Mouse (Mus musculus) frontal cortex, postnatal 25 days (tissue): ENCODE measurements at regions not wholly inside any gene's neighbourhood (a gene's known extent, or its start where the extent isn't known, plus 50 kb on each side); places are given as distances from the start of the nearest gene placed in this dataset.

ENCODE experiments used
- DNase-seq, 2 experiments: peaks; one replicate each; pipeline ENCODE4 v3.0.0; 2022; ENCODE audit warnings: low spot score in 2 of 2

- DNase-seq = no peak
These were observed 81.0 kb downstream of the Maf start for GRCm38 (mm10) chr8:115626396-115627136.

GRCm38 (mm10) chr8:115625072-115625471 lies 82.5 kb downstream of the Maf start:
- DNase-seq = no peak

- DNase-seq = no peak
These were observed 89.4 kb downstream of the Maf start for GRCm38 (mm10) chr8:115618049-115618760.

DNA sequence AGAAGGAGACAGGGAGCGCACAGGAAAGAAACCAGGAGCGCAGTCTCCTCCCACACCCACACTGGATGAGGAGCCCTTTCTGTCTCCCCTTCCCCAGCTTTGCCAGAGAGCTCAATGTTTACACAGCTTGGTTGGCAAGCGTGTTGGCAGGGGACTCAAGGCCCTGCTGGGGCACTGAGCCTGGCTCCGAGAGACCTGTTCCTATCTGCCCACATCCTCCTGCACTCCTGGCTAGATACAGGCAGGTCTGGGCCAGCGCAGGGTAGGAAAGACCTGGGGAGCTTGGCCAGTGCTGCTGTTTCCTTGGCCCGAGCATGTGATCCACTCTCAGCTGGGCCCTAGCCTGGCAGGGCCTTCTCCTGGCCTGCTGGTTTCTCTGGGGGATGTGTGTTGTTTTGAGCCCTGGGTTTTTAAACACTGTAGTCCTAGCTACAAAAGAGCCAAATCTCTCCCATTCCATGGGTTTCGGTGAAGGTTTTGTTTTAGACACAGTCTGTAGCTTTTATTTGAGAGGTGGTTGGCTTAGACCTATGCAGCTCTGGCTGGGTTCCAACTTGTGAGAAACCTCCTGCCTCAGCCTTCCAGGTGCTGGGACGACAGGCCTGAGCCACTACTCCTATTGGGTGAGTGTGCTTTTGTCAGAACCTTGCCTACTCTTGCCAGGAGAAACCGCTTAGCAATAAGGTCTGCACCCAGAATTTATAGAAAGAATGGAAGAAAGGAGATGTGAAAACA lies 90.6 kb downstream of the Maf start:
- DNase-seq = no peak

DNA sequence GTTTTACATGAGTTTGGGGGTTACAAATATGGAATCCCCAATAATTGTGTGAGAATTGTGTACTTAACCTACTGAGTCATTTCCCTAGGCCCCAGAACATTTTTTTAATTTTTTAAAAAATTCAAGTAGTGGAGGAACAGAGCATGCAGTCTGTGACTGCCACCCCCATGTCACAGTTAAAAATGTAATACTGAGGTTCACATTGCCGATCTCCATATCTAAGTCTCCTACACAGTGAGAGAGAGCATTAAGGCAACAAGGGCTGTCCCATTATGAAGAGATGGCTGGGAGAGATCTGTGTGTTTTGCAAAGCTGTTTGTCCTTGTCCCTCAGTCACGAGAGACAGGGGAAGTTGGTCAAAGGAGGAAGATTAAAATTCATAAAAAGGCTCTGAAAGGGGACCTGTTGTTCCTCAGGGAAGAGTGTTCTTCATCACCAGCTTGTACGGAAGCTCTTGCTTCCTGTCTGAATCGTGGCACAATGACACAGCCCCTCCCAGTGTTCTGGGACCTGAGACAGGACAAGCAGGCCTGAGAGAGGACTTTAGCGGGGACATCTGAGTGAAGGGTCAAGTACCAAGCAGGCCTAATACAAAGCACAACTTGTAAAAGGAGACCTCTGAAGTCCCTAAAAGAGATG lies 93.5 kb downstream of the Maf start:
- no peak for DNase-seq

GRCm38 (mm10) chr8:115612119-115612518 lies 95.5 kb downstream of the Maf start:
- no peak for DNase-seq

- no peak for DNase-seq
These were observed 107.8 kb downstream of the Maf start for GRCm38 (mm10) chr8:115599771-115600170.

DNA sequence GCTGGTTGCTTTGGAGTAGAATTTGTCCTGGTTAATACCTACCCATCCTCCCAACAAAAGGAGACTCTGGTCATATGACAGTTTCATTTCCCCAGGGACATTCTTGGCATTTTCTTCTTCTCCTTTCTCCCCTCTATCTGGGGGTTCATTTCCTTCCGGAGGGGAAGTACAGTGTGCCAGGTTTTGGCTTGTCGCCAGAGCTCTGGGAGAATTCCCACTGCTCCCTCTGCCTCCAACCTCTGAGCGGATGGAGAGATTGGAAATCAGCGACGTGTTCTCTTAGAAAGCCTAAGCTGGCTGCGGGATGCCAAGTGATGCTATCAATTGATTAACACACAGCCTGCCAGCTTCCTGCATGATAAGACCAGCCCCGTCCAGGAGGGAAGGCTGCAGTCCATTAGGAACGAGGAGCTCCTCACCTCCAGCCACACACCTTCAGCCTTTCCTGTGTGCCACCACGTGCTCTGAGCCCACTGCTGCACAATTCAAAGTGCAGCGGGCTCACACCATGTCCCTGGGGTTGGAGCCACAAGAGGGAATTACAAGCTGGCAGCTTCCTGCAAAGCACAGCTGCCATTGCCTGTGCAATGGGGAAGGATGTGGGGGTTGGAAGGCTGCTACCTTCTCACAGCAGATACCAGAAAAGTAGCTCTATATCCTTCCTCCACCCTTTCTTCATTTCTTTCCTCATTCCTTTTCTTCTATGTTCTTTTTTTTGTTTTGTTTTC lies 110.2 kb downstream of the Maf start:
- DNase-seq = peak in 1 of 2 experiments; percentile 7

DNA sequence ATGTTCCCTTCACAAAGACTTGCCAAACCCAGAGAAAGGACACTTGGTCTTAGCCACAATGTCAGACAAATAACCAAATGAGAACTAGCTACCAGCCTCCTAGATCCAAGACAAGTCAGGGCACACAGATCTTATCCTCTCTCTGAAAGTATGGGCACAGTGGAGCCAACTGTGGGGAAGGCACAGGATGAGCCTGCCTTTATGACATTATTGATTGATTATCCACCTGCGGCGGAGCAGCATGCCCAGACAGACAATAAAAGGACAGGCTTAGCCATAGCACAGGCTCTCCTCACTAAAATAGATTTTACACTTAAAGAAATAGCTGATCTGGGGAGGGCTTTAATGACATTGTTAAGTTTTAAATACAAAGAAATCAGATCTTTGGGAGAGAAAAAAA lies 117.9 kb downstream of the Maf start:
- no peak for DNase-seq

DNA sequence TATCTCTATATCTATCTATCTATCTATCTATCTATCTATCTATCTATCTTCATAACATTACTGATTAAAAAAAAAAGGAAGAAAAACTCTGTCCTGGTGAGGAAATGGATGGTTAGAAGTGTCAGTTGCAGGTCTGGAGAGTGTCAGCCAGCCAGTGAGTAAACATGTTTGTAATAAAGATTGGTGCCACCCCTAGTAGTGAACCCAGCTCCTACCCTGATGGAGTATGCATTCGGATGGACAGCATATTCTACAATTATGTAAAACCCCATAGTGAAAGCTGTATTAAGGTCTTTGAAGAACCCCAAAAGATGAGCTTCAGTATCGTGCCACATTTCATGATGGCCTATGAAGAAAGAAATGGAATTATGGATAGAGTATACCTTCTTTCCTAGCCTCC lies 118.5 kb downstream of the Maf start:
- no peak for DNase-seq

DNA sequence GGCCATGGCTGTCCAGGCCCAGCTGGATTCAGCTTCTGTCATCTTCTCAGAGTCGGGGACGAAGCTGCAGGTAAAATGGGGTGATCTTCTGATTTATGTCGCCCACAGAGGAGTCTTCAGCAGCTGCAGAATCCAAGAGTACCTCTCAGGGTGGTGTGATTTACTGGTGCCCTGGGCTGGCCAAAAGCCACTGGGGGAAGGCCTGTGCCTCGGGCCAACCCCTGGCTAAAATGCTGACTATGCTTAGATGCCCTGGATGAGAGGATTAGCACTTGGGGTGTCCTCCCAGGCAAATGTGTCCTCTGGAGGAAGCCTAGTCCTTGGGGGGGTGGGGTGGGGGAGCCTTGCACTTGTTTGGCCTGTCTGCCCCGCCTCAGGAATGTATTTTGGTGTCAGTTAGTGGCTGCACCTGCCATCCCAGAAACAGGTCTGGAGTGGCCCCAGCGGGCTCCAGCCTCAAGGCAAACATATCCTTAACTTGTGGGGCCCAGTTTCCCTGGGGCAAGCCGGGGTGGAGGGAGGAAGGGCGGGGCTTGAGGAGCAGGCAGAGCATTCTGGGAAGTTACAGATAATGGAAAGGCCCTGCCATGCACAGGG lies 123.2 kb downstream of the Maf start:
- DNase-seq = no peak

DNA sequence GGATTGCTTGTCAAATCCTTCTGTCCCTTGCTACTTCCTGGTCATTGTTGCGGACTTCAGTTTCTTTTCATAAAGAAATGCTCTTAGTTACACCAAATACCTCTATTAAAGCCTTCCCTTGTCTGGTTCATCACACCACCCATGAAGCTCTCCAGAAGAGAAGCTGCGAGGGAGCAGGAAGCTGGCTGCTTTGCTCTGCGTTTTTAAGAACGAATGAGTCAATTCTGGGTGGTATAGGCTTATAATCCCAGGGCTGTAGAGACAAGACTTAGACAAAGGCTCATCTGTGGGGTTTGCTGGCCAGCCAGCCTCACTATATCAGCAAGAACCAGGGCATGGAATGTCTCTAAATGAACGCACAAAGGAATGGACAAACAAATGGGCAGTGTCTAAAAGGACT lies 124.4 kb downstream of the Maf start:
- no peak for DNase-seq

- DNase-seq = no peak
These were observed 125.6 kb downstream of the Maf start for GRCm38 (mm10) chr8:115581940-115582517.

GRCm38 (mm10) chr8:115568394-115568793 lies 139.2 kb downstream of the Maf start:
- DNase-seq = no peak

DNA sequence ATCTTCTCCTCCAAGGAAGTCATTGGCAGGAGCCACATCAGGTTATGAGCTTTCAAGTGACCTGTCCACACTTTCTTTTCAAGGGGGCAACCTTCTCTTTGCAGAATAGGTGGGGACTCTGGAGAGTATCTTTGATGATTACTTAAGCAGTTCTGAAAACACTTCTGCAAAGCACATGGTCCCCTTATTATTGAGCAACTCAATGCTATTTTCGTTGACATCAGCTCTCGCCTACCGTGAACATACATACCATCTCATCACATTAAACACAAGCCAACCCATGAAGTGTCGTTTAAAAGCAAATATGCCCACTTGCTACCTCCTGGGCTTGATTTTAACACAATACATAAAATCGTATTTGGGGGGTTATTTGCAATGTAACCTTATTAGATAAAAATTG lies 141.8 kb downstream of the Maf start:
- DNase-seq = no peak

DNA sequence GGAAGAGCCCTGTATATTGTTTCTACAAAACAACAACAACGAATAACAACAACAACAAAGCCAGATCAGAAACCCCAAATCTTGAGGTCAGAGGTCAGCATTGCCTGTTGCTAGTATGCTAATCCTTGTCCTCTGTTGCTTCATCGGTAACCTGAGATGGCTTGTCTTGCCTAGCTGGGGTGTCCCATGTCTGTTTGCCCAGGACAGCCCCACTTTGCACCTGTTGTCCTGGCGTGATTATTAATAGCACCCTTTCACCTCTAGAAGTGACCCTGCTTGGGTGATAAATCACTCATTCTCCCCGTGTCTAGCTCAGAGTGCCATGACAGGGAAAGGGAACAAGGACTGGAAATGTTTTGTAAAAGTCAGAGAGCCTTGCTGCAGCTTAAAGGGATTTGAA lies 145.2 kb downstream of the Maf start:
- no peak for DNase-seq

GRCm38 (mm10) chr8:115560985-115561916 lies 146.3 kb downstream of the Maf start:
- DNase-seq = no peak

GRCm38 (mm10) chr8:115555452-115555851 lies 152.1 kb downstream of the Maf start:
- DNase-seq = no peak

DNA sequence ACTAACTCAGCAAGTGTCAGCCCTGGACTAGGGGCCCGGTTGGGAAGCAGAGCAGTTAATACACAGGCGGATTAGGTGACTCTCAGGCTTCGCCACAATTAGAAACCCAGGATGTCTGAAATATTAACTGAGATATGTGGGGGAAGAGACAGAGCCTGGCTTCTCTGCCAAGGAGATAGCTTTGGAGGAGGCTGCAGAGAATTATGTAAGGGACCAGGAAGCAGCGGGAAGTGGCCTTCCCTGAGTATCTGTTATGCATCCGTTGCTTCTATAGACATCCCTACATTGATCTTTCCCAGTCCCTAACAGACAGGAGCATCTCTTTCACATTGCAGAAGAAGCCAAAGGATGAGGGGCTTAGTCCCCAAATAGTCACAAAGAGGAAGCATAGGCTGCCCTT lies 153.4 kb downstream of the Maf start:
- DNase-seq = no peak

DNA sequence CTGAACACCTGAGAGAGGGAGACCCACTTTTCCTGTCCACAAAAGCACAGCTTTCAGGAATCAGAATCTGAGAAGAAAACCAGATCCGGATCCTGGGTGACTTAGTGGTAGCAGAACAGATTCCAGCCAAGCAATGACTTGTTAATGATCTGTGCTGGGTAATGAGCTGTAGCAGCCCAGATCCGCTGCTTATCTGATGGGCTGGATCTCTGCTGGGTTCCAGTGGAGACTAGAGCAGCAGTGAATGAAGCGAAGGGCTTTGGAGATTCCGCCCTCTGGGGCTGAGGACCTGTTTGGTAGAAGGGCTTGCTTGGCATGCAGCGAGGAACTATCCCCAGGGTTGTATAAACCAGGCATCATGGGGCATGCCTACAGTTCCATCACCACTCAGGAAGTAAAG lies 156.3 kb downstream of the Maf start:
- no peak for DNase-seq
